Mouse (Mus musculus) limb, embryonic 14.5 days (tissue): ENCODE measurements around the gene Msmb. TPM values are rescaled to one million over a fixed set of nuclear protein-coding genes. Genes with fewer than 3 reads are reported as not detected.

Source experiments
- ATAC-seq: fragments of 200-750 bp; cut with Nextera tagmentation; 2 replicates; pipeline ENCODE4 v1.8.0; 2017; ENCODE audit warnings: low read depth, moderate number of reproducible peaks, moderate TSS enrichment; ENCODE audit not compliant: low FRiP score
- DNase-seq: peaks from one replicate; pipeline ENCODE4 v3.0.0-alpha.2; 2015; ENCODE audit warnings: low spot score
- H3K27ac ChIP-seq: fragments of 300-500 bp; sonication (generic); replicated peaks from 2 replicates; pipeline ENCODE4 v1.5.1; 2014; ENCODE audit warnings: low read depth, mild to moderate bottlenecking, low read length, moderate library complexity, mixed read lengths
- H3K27me3 ChIP-seq: fragments of 300-500 bp; sonication (generic); 2 replicates; pipeline ENCODE4 v1.6.1; 2014; ENCODE audit warnings: low read length, mixed read lengths; ENCODE audit not compliant: control insufficient read depth, insufficient read depth
- H3K36me3 ChIP-seq: fragments of 300-500 bp; sonication (generic); 2 replicates; pipeline ENCODE4 v1.6.1; 2014; ENCODE audit warnings: mild to moderate bottlenecking, low read length, moderate library complexity, mixed read lengths; ENCODE audit not compliant: control insufficient read depth, insufficient read depth
- H3K4me1 ChIP-seq: fragments of 300-500 bp; sonication (generic); 2 replicates; pipeline ENCODE4 v1.6.1; 2014; ENCODE audit warnings: antibody characterized with exemption, low read length, mixed read lengths; ENCODE audit not compliant: control insufficient read depth, insufficient read depth
- H3K4me2 ChIP-seq: fragments of 300-500 bp; sonication (generic); replicated peaks from 2 replicates; pipeline ENCODE4 v1.6.1; 2014; ENCODE audit warnings: low read depth, mild to moderate bottlenecking, low read length, moderate library complexity; ENCODE audit not compliant: severe bottlenecking
- H3K4me3 ChIP-seq: fragments of 300-500 bp; sonication (generic); replicated peaks from 2 replicates; pipeline ENCODE4 v1.5.1; 2014; ENCODE audit warnings: low read length
- H3K9ac ChIP-seq: fragments of 300-500 bp; sonication (generic); 2 replicates; pipeline ENCODE4 v1.6.1; 2014; ENCODE audit warnings: mild to moderate bottlenecking, low read depth, low read length, moderate library complexity; ENCODE audit not compliant: severe bottlenecking
- H3K9me3 ChIP-seq: fragments of 300-500 bp; sonication (generic); 2 replicates; pipeline ENCODE4 v1.6.1; 2016; ENCODE audit warnings: low read length; ENCODE audit not compliant: control insufficient read depth
- POLR2A ChIP-seq: fragments of 200-500 bp; IDR thresholded peaks from 2 replicates; pipeline ENCODE4 v1.8.0; 2012; ENCODE audit warnings: inconsistent platforms, mild to moderate bottlenecking, moderate library complexity, borderline replicate concordance; ENCODE audit not compliant: insufficient read depth, insufficient read length; ENCODE audit errors: extremely low read depth
- WGBS: fragments of 180-500 bp; shearing (Covaris S2); extraction: QIAGEN DNeasy Blood & Tissue Kit; methylation state at CpG from one replicate; pipeline ENCODE4 v1.1.7; 2014; 5-methylcytosine and 5-hydroxymethylcytosine counted together
- polyA plus RNA-seq, 2 experiments: library from polyadenylated mRNA; depleted of rRNA in 1 of 2; stranded (reverse) in 1 of 2; unstranded in 1 of 2; fragments of >200 nt; fragmentation: Nextera tagmentation in 1 of 2; extraction: Ambion mirVana in 1 of 2; gene quantifications; 2 replicates each; pipeline versions ENCODE4 v1.2.1 to v1.2.3; 2012 to 2014

Gene Msmb
- polyA plus RNA-seq (2012; rRNA removed), result not detected in 2 replicates
- polyA plus RNA-seq (2014; fragmentation: Nextera tagmentation; extraction: Ambion mirVana), result not detected in 2 replicates

GRCm38 (mm10) chr14:32141723-32142122, at the start of gene Msmb:
Msmb (plus strand) TSS chr14:32142023.
- no peaks in the 10 kb centered on the region for H3K9me3 ChIP-seq
- no peak within 1 kb of the TSS for H3K27ac ChIP-seq

GRCm38 (mm10) chr14:32093018-32093417, 48.8 kb upstream of the Msmb start:
- Histone ChIP-seq H3K4me1 (0 out of 2 replicates have a peak, but pooled peaks cover 5% of the 10 kb centered on the region), H3K27ac (no peak overlapping the region), H3K9ac (no peak overlapping the region), H3K27me3 (no peaks in the 10 kb centered on the region), H3K9me3 (no peaks in the 10 kb centered on the region), H3K4me2 (no peak overlapping the region), H3K36me3 (peaks cover 36% of the 10 kb centered on the region), H3K4me3 (no peak overlapping the region)
- 81% methylated on average over 1 of the region's 1 CpGs for WGBS
- no peak for DNase-seq
- ATAC-seq, result no peak
- TF ChIP-seq POLR2A, result no peak

More at GRCm38 (mm10) chr14:32141723-32142122, at the start of gene Msmb:
- Histone ChIP-seq H3K4me3 (no peak within 1 kb of the TSS), H3K4me2 (no peak within 1 kb of the TSS), H3K9ac (no peak within 1 kb of the TSS), H3K4me1 (no peaks in the 10 kb centered on the region), H3K36me3 (no peaks in the 10 kb centered on the region), H3K27me3 (no peaks in the 10 kb centered on the region)
- WGBS, result 88% methylated on average over 5 of the region's 5 CpGs
- TF ChIP-seq POLR2A, result no peak
- ATAC-seq (no peak), DNase-seq (no peak)

GRCm38 (mm10) chr14:32093500-32094117, 48.2 kb upstream of the Msmb start:
- 88% methylated on average over 11 of the region's 11 CpGs for WGBS
- Histone ChIP-seq H3K36me3 (peaks cover 36% of the 10 kb centered on the region), H3K27me3 (no peaks in the 10 kb centered on the region)

GRCm38 (mm10) chr14:32095646-32096045, 46.2 kb upstream of the Msmb start:
- H3K9ac ChIP-seq, result no peak overlapping the region

More at GRCm38 (mm10) chr14:32093500-32094117, 48.2 kb upstream of the Msmb start:
- TF ChIP-seq POLR2A, result no peak
- DNase-seq (no peak), ATAC-seq (no peak)
- Histone ChIP-seq H3K9me3 (no peaks in the 10 kb centered on the region), H3K27ac (no peak overlapping the region), H3K4me1 (0 out of 2 replicates have a peak, but pooled peaks cover 5% of the 10 kb centered on the region), H3K4me3 (no peak overlapping the region), H3K4me2 (no peak overlapping the region), H3K9ac (no peak overlapping the region)

GRCm38 (mm10) chr14:32096740-32097139, 45.1 kb upstream of the Msmb start:
- DNase-seq (no peak), ATAC-seq (no peak)
- Histone ChIP-seq H3K4me2 (no peak overlapping the region), H3K36me3 (peaks cover 59% of the 10 kb centered on the region), H3K9ac (no peak overlapping the region), H3K9me3 (no peaks in the 10 kb centered on the region), H3K27ac (no peak overlapping the region), H3K4me3 (no peak overlapping the region), H3K4me1 (no peaks in the 10 kb centered on the region), H3K27me3 (no peaks in the 10 kb centered on the region)
- no peak for TF ChIP-seq POLR2A
- WGBS, result 76% methylated on average over 5 of the region's 5 CpGs

More at GRCm38 (mm10) chr14:32095646-32096045, 46.2 kb upstream of the Msmb start:
- Histone ChIP-seq H3K9me3 (no peaks in the 10 kb centered on the region), H3K36me3 (peaks cover 55% of the 10 kb centered on the region), H3K4me2 (no peak overlapping the region), H3K4me3 (no peak overlapping the region), H3K4me1 (0 out of 2 replicates have a peak, but pooled peaks cover 5% of the 10 kb centered on the region), H3K27ac (no peak overlapping the region), H3K27me3 (no peaks in the 10 kb centered on the region)
- WGBS, result 87% methylated on average over 5 of the region's 5 CpGs
- TF ChIP-seq POLR2A, result no peak
- no peak for DNase-seq
- no peak for ATAC-seq
